In genomic region chr9:28452509-28452908, GRCm38 (mm10) we compare ENCODE assay signal across 24 mouse cellular contexts.
A peak's percentile ranks its signal among the peaks of the same experiment; 100 is the strongest.
DNase-seq lines count a peak whose midpoint lies in the region; ATAC-seq lines count a peak whose summit lies in the region.
"Had no signal": no experiment of that assay in that cellular context is flagged by ENCODE, and none has a peak within 500 bp of the region (broad histone marks: within the 10 kb centered on the region; RNA-seq: fewer than 3 reads in every experiment).

No protein-coding gene starts in this region.

- WGBS in hindbrain, embryonic 12.5 days: 75% methylated on average over 2 of the region's 2 CpGs

- DNase-seq in frontal cortex, postnatal 10 days (ENCODE audit: low spot score in 2 of 2): no peak
- DNase-seq in brain, adult 2 months (ENCODE audit: low read depth, low spot score): peak; percentile 60
- peak; percentile 68 for DNase-seq in telencephalon, adult 2 months (ENCODE audit: low read depth, low spot score)
- DNase-seq: adrenal gland, adult 8-10 months; adrenal gland, postnatal 14 days; adrenal gland, postnatal 36 days; B cell, adult 2 months; cerebellum, adult 11 months; cerebellum, adult 18-20 months; cerebellum, adult 8-10 months; cerebellum, adult 9-11 months; cerebellum, postnatal 36 days; forebrain, postnatal 0 days had no signal

- no peak overlapping the region for H3K4me2 ChIP-seq in hindbrain, embryonic 12.5 days (replicated peaks)
- H3K4me2 ChIP-seq: embryonic facial prominence, embryonic 12.5 days; forebrain, embryonic 13.5 days; forebrain, embryonic 15.5 days had no signal

- H3K9me3 ChIP-seq in hindbrain, embryonic 12.5 days (replicated peaks): no peaks in the 10 kb centered on the region
- H3K9me3 ChIP-seq: embryonic facial prominence, embryonic 10.5 days; embryonic facial prominence, embryonic 12.5 days; forebrain, embryonic 13.5 days; forebrain, embryonic 15.5 days; G1E had no signal

- no peaks in the 10 kb centered on the region for H3K36me3 ChIP-seq in hindbrain, embryonic 12.5 days
- H3K36me3 ChIP-seq: embryonic facial prominence, embryonic 10.5 days; embryonic facial prominence, embryonic 12.5 days; forebrain, embryonic 15.5 days; G1E had no signal

- ATAC-seq in frontal cortex, adult (ENCODE audit: low TSS enrichment): peak; percentile 85
- ATAC-seq in hindbrain, embryonic 12.5 days (ENCODE audit: low FRiP score): no peak
- ATAC-seq: activated CD4-positive, CD25-positive, alpha-beta regulatory T cell, adult 4 months; CD4-positive, CD25-positive, alpha-beta regulatory T cell, adult 4 months; forebrain, embryonic 13.5 days; forebrain, embryonic 15.5 days; forebrain, postnatal 0 days; Patski had no signal

- no peak overlapping the region for H3K27ac ChIP-seq in hindbrain, embryonic 12.5 days
- H3K27ac ChIP-seq: embryonic facial prominence, embryonic 10.5 days; embryonic facial prominence, embryonic 12.5 days; forebrain, embryonic 13.5 days; forebrain, embryonic 15.5 days had no signal

- H3K27me3 ChIP-seq in hindbrain, embryonic 12.5 days: no peaks in the 10 kb centered on the region
- H3K27me3 ChIP-seq: CH12.LX; embryonic facial prominence, embryonic 12.5 days; forebrain, embryonic 13.5 days had no signal

- H3K4me1 ChIP-seq in hindbrain, embryonic 12.5 days: no peaks in the 10 kb centered on the region
- H3K4me1 ChIP-seq: embryonic facial prominence, embryonic 10.5 days; embryonic facial prominence, embryonic 12.5 days had no signal

- no peak overlapping the region for H3K9ac ChIP-seq in hindbrain, embryonic 12.5 days
- H3K9ac ChIP-seq: embryonic facial prominence, embryonic 12.5 days; forebrain, embryonic 13.5 days; forebrain, embryonic 15.5 days; forebrain, postnatal 0 days had no signal

- H3K4me3 ChIP-seq in hindbrain, embryonic 12.5 days: no peak overlapping the region
- H3K4me3 ChIP-seq: embryonic facial prominence, embryonic 10.5 days; embryonic facial prominence, embryonic 12.5 days; forebrain, embryonic 13.5 days; forebrain, embryonic 15.5 days had no signal

Comparison
In these comparisons a context has a peak if more than half of its experiments do, and no peak if none do; other contexts are left out.
1. DNase-seq: peak in brain, adult 2 months (single experiment) and telencephalon, adult 2 months (single experiment); none in frontal cortex, postnatal 10 days (0 of 2).